Mouse (Mus musculus) liver, embryonic 11.5 days (tissue): ENCODE data around the gene Cd37. TPM values are rescaled to one million over a fixed set of nuclear protein-coding genes. Genes with fewer than 3 reads are reported as not detected.

Experiments used
- ATAC-seq: fragments of 200-750 bp; cut with Nextera tagmentation; replicated peaks from 2 replicates; pipeline ENCODE4 v1.8.0; 2017; ENCODE audit warnings: moderate number of reproducible peaks, mild to moderate bottlenecking, moderate TSS enrichment, moderate library complexity; ENCODE audit not compliant: low FRiP score
- DNase-seq: peaks from one replicate; pipeline ENCODE4 v3.0.0-alpha.2; 2017; ENCODE audit warnings: low spot score
- H3K27ac ChIP-seq: fragments of 300-500 bp; sonication (generic); 2 replicates; pipeline ENCODE4 v1.5.1; 2014; ENCODE audit warnings: mild to moderate bottlenecking, low read depth, low read length, control low read depth
- H3K27me3 ChIP-seq: fragments of 300-500 bp; sonication (generic); replicated peaks from 2 replicates; pipeline ENCODE4 v1.6.1; 2014; ENCODE audit warnings: low read length, mixed read lengths; ENCODE audit not compliant: control insufficient read depth, insufficient read depth
- H3K36me3 ChIP-seq: fragments of 300-500 bp; sonication (generic); 2 replicates; pipeline ENCODE4 v1.6.1; 2014; ENCODE audit warnings: mild to moderate bottlenecking, low read length, moderate library complexity, mixed read lengths; ENCODE audit not compliant: control insufficient read depth, insufficient read depth
- H3K4me1 ChIP-seq: fragments of 300-500 bp; sonication (generic); replicated peaks from 2 replicates; pipeline ENCODE4 v1.6.1; 2014; ENCODE audit warnings: low read length, mixed read lengths; ENCODE audit not compliant: control insufficient read depth, insufficient read depth
- H3K4me2 ChIP-seq: fragments of 300-500 bp; sonication (generic); 2 replicates; pipeline ENCODE4 v1.6.1; 2014; ENCODE audit warnings: mild to moderate bottlenecking, control low read depth, moderate library complexity
- H3K4me3 ChIP-seq: fragments of 300-500 bp; sonication (generic); 2 replicates; pipeline ENCODE4 v1.5.1; 2014; ENCODE audit warnings: low read depth, low read length, control low read depth
- H3K9ac ChIP-seq: fragments of 300-500 bp; sonication (generic); 2 replicates; pipeline ENCODE4 v1.6.1; 2014; ENCODE audit warnings: low read depth, low read length, control low read depth
- H3K9me3 ChIP-seq: fragments of 300-500 bp; sonication (generic); 2 replicates; pipeline ENCODE4 v1.6.1; 2016; ENCODE audit warnings: low read length, inconsistent platforms, mixed read lengths; ENCODE audit not compliant: control insufficient read depth
- WGBS: fragments of 180-500 bp; shearing (Covaris S2); extraction: QIAGEN DNeasy Blood & Tissue Kit; methylation state at CpG from one replicate; pipeline ENCODE4 v1.1.7; 2014; 5-methylcytosine and 5-hydroxymethylcytosine counted together
- polyA plus RNA-seq: library from polyadenylated mRNA; unstranded; fragments of >200 nt; fragmentation: Nextera tagmentation; extraction: Ambion mirVana; gene quantifications from 2 replicates; pipeline ENCODE4 v1.2.1, GENCODE M21; 2014

Cd37 gene
- polyA plus RNA-seq, 1 experiment from 2014 or later: 19.5 TPM

GRCm38 (mm10) chr7:45192585-45193310 is 46.2 kb downstream of the Cd37 start:
- ATAC-seq (no peak), DNase-seq (no peak)
- WGBS: 75% methylated on average over 7 of the region's 7 CpGs
- Histone ChIP-seq H3K4me2 (no peak overlapping the region), H3K27me3 (peaks cover 61% of the 10 kb centered on the region), H3K27ac (no peak overlapping the region), H3K36me3 (no peaks in the 10 kb centered on the region), H3K4me1 (no peaks in the 10 kb centered on the region), H3K9me3 (no peaks in the 10 kb centered on the region), H3K9ac (no peak overlapping the region), H3K4me3 (no peak overlapping the region)

DNA sequence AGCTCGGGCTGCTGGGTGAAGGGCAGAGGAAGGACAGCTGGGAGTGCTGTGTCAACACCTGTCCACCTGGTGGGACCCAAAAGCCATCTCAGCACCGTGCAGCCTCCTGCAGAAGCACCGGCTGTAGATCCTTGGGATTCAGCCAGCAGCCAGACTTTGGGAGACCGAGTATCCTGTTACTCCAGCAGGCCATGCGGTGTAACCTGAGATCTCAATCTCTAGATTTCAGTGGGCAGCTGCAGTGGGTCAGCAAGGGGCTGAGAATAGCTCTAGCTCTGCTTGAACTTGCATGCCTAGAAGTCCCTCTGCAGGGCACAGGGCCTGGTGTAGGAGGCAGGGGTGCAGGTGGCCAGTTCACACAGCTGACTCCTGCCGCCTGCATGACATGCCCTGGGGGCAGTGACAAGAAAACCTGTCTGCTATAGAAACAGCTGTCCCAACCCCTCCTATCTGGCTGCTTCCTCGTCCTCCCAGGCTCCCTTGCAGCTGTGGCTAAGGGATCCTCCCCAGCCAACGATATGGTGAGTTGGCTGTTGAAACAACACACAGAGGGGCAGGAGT is 47.0 kb downstream of the Cd37 start:
- H3K9ac ChIP-seq: no peak overlapping the region

GRCm38 (mm10) chr7:45191161-45191560 is 47.8 kb downstream of the Cd37 start:
- H3K36me3 ChIP-seq: no peaks in the 10 kb centered on the region
- WGBS: 47% methylated on average over 2 of the region's 2 CpGs
- H3K4me2 ChIP-seq: no peak overlapping the region
- no peaks in the 10 kb centered on the region for H3K4me1 ChIP-seq
- no peak overlapping the region for H3K4me3 ChIP-seq
- no peak for DNase-seq
- no peak overlapping the region for H3K9ac ChIP-seq
- H3K27me3 ChIP-seq: peaks cover 70% of the 10 kb centered on the region
- no peak overlapping the region for H3K27ac ChIP-seq
- ATAC-seq: no peak
- no peaks in the 10 kb centered on the region for H3K9me3 ChIP-seq

More for the DNA sequence above, 47.0 kb downstream of the Cd37 start:
- no peaks in the 10 kb centered on the region for H3K9me3 ChIP-seq
- H3K27ac ChIP-seq: no peak overlapping the region
- no peak for DNase-seq
- H3K4me1 ChIP-seq: no peaks in the 10 kb centered on the region
- H3K36me3 ChIP-seq: no peaks in the 10 kb centered on the region
- WGBS: 21% methylated on average over 8 of the region's 8 CpGs
- H3K4me2 ChIP-seq: no peak overlapping the region
- no peak overlapping the region for H3K4me3 ChIP-seq
- H3K27me3 ChIP-seq: peaks cover 65% of the 10 kb centered on the region
- no peak for ATAC-seq

- Histone ChIP-seq H3K27me3 (peaks cover 73% of the 10 kb centered on the region), H3K4me3 (no peak overlapping the region), H3K27ac (no peak overlapping the region), H3K4me2 (no peak overlapping the region), H3K36me3 (no peaks in the 10 kb centered on the region), H3K4me1 (no peaks in the 10 kb centered on the region), H3K9ac (no peak overlapping the region), H3K9me3 (no peaks in the 10 kb centered on the region)
- DNase-seq (no peak), ATAC-seq (no peak)
- 74% methylated on average over 6 of the region's 6 CpGs for WGBS
Measured at GRCm38 (mm10) chr7:45190186-45190585, 48.7 kb downstream of the Cd37 start.

DNA sequence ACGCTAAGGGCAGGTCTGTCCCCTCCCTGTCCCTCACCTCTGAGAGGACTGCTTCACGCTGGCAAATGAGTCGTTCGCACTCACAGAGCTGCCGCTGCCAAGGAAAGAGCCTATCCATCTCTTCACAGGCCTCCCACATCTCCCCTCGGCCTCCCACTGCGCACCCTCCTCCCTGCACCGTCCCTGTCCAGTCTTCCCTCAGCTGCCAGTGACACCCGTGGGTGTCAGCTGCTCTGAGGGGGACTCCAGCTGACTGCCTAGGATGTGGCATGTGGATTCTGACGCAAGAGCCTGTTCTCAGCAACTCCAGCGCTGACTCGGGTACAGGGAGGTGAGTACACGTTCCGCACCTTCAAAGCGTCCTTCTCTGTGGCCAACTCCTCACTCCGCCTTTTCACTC is 49.3 kb downstream of the Cd37 start:
- no peak overlapping the region for H3K27ac ChIP-seq
- peaks cover 78% of the 10 kb centered on the region for H3K27me3 ChIP-seq
- ATAC-seq (no peak), DNase-seq (no peak)
- H3K4me1 ChIP-seq: no peaks in the 10 kb centered on the region
- WGBS: 54% methylated on average over 16 of the region's 16 CpGs
- H3K4me2 ChIP-seq: no peak overlapping the region
- H3K9me3 ChIP-seq: no peaks in the 10 kb centered on the region
- no peaks in the 10 kb centered on the region for H3K36me3 ChIP-seq
- H3K4me3 ChIP-seq: no peak overlapping the region
- H3K9ac ChIP-seq: no peak overlapping the region

DNA sequence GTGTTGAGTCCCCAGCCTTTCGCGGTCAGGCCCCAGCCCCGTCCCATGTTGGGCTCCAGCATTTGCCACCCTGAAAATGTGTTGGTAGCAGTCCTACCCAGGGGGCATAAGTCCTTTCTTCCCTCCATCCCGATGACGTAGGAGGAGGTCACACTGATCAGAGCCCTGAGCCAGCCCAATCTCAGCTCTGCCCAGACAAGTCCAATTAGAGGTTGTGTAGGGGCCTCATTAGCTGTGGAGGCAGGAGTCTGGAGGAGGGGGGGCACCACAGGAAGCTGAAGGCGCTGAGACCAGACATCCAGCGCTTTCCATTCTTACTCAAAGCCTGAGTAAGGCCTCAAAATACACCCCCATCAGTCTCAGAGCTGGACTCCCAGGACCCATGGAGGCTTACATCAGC is 53.0 kb downstream of the Cd37 start:
- 62% methylated on average over 7 of the region's 7 CpGs for WGBS
- H3K36me3 ChIP-seq: no peaks in the 10 kb centered on the region
- DNase-seq: no peak
- ATAC-seq: no peak
- no peak overlapping the region for H3K4me3 ChIP-seq
- peaks cover 96% of the 10 kb centered on the region for H3K27me3 ChIP-seq
- H3K4me2 ChIP-seq: no peak overlapping the region
- no peak overlapping the region for H3K9ac ChIP-seq
- no peak overlapping the region for H3K27ac ChIP-seq
- H3K4me1 ChIP-seq: peaks cover 9% of the 10 kb centered on the region
- H3K9me3 ChIP-seq: no peaks in the 10 kb centered on the region

DNA sequence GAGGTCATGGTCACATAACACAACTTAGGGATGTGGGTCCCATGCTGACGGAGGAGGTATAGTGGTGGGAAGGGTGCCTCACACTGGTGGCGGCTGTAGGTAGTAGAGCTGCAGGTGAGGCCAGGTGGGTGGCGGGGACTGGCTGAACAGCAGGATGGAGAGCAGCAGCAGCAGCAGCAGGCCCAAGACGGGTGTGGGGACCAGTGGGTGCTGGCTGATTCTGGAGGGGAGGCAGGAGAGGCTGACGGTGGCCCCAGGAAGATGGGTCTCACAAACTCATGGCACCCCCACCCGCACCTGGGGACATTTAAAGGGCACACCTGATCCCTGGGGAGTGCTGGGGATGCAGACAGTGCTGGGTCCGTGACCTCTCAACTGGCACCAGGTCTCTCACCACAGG is 55.2 kb downstream of the Cd37 start:
- H3K27ac ChIP-seq: no peak overlapping the region
- H3K9ac ChIP-seq: no peak overlapping the region
- no peak overlapping the region for H3K4me3 ChIP-seq
- H3K36me3 ChIP-seq: no peaks in the 10 kb centered on the region
- no peaks in the 10 kb centered on the region for H3K9me3 ChIP-seq
- H3K27me3 ChIP-seq: peaks cover 96% of the 10 kb centered on the region
- peaks cover 9% of the 10 kb centered on the region for H3K4me1 ChIP-seq
- H3K4me2 ChIP-seq: no peak overlapping the region
- WGBS: 55% methylated on average over 7 of the region's 7 CpGs
- ATAC-seq (no peak), DNase-seq (no peak)
